Mouse (Mus musculus) gastrocnemius, postnatal 4 days (tissue): ENCODE measurements at regions not wholly inside any gene's neighbourhood (a gene's known extent, or its start where the extent isn't known, plus 50 kb on each side); places are given as distances from the start of the nearest gene placed in this dataset.
A peak's percentile ranks its signal among the peaks of the same experiment; 100 is the strongest.

ENCODE experiments used
- DNase-seq, 2 experiments: peaks; one replicate each; pipeline ENCODE4 v3.0.0; 2021 to 2022; ENCODE audit warnings: low spot score in 2 of 2, mixed read lengths in 2 of 2

DNA sequence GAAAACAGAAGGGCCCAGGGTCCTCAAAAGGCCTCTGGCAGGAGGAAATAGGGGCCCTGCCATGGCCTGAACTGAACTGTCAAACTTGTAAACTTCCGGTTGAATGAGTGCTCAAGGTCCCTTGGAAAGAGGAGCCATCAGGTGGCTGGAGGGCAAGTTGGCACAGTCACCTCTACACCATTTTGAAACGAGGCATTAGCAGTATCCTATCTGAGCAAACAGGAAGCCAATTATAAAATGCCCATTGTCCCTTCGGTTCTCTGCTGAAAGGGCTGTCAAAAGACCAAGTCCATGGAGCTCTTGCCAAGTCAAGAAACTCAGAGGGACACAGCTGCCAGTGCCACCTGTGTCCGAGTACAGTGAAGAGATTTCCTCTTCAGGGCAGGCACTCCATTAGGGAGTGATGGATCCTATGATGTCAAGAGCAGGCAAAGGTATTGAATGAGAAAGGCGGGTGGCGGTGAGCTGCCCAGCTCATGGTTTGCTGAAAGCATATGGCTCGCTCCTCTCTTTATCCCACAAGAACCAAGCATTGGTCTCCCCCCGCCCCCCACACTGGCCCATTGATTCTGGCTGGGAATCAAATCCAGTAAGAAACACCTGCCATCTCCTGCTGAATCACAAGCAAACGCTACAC, 103.0 kb upstream of the Tut7 start:
- DNase-seq: peak in 1 of 2 experiments; percentile 26

DNA sequence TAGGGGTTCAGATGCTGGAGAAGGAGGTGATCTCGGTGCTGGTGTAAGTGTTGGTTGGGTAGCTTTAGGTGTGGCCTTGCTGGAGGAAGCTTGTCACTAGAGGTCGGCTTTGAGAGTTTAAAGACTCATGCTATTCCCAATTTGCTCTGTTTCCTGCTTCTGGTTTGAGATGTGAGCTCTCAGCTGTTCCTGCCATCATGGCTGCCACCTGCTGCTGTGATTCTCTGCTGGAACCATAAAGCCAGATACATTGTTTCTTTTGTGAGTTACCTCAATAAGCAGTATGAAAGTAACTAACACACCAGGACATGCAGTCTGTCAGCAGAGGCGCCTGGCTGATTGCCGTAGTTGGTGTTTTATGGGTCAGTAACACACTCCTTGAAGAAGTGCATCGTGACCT, 94.2 kb upstream of the Tut7 start:
- no peak for DNase-seq

DNA sequence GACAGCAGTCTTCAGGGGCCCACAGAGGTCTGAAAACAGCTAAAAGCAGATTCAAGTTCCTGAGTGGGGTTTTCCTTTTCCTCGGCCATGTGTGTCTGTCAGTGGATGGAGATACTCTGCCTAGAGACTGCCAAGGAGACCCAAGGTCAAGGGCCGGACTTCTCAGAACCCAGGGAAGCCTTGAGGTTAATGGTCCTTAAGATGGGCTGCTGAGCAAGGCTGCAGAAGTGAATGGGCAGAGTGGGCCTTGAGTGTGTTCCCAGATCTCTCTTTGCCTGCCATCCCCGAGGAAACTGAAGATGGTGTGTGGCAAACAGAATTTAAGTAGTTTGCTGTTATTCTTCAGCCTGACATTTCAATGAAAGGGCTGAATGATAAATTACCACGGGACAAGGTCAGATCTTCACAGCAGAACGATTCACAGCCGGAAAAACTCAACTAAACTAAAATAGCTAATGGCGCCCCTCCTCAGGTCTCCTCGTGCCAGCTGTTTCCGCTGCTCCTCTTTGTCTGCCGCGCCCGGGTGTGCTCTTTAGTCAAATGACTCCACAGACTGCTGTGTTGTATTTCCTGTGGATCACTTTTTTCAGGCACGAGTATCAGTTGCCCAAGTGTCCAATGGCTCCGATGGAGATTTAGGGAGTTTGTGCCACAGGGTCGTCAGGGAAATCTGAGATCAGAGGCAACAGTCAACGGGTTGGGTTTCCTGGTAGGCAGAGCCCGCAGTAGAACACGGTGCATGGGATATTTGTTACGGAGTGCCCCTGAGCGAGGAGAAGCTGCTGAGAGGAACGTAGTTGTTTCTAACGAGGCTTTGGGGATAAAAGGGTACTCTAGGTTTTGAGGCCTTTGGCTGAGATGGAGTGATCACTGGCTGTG, 93.5 kb upstream of the Tut7 start:
- no peak for DNase-seq

DNA sequence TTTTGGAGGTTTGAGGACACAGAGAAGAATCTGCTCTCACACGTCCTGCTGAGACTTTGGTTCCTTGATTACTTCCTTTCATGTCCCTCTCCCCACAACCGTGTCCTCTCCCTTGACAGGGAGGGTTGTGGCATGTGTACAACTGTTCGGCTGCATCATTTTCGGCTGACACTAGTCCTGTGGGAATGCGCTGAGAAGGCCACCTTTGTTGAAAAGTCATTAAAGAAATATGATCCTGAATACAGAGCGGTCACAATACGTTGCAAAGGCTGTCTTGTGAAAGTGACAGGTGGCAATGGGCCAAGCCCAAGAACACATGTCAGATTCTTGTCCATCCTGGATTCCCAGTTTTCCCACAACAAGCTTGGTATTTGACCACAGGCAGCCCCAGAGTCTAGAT, 92.8 kb upstream of the Tut7 start:
- DNase-seq: no peak

DNA sequence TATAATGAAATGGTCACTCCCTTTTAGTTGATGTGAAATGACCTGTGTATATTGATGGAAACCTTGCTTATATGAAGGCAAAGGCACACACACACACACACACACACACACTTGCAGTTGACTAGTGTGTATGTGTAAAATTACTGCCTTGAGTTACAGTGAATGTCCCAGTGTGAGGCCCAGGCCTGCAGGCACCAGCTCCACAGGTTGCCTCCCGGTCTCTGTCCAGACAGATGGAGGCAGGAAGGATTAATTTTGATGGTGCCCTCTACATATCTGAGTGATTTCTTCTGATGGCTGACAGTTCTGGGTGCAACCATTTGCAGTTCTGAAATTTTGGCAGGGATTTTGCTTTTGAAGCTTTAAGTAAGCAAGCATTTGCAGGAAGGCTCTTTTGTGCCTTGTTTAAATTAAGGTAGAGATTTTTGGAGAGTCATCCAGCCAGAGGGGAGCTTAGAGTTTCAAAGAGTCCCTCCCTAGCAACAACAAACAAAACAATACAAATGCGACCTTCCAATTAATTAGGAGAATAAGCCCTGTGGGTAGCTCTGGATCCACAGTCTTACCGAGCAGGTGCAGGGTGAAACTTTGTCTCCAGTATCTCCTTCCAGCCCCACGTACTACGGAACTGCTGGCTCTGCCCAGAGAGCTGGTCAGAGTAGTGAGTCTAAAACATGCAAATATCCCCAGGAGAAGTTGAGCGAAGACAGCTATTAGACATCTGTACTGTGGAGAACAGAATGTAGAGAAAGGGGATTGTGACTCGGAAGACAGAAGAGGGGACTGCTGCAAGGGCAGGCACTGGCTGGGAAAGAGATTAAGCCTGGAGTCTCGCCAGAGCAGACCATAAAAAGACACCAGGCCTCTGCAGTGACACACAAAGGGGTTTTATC, 87.5 kb upstream of the Tut7 start:
- no peak for DNase-seq

DNA sequence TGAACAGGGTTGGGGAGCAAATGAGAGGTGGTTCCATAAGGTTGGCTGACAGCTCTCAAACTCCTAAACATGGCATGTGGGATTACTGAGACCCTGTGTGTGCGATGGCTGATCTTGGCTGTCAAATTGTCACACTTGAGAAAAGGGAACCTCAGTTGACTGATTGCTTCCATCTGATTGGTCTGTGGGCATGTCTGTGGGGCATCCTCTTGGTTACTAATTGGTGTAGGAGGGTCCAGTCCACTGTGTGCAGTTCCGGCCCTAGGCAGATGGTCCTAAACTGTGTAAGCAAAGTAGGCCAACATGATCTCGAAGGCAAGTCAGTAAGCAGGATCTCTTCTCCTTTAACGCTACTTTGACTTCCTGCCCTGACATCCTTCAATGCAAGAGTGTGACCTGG, 86.5 kb upstream of the Tut7 start:
- DNase-seq: no peak

DNA sequence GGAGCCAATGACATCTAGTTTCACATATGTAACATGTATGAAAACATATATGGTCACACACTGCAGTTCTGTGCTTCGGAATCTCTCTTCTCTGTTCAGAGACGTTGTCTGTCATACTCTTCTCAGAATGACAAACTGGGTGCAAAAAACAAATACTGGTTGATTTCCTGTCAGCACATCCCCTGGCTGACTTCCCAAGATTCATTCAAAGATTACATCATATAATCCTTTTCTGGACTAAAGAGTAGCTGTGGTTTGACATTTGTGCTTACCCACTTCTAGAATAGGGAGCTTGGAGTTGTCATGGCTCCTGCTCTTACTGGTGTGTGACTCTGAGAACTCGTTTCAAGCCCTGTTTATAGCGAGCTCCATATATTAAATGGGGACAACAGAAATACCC, 85.8 kb upstream of the Tut7 start:
- no peak for DNase-seq

DNA sequence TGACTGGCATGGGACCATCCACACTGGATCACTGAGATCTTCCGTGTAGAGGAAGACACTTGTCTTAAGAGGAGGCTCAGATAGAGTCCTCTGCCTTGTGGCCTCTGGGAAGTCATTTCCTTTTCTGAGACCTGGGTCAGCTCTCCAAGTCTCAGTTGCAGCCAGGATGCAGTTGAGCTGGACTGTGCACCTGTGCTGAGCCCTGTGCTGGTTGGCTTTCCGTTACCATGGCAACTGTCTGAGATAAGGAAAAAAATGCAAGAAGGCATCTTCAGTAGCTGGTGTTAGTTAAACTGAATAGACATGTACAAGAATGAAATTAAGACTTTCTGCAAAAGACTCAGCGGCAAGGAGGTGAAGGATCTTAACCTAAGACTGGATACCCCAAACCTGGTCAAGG, 82.5 kb upstream of the Tut7 start:
- no peak for DNase-seq

DNA sequence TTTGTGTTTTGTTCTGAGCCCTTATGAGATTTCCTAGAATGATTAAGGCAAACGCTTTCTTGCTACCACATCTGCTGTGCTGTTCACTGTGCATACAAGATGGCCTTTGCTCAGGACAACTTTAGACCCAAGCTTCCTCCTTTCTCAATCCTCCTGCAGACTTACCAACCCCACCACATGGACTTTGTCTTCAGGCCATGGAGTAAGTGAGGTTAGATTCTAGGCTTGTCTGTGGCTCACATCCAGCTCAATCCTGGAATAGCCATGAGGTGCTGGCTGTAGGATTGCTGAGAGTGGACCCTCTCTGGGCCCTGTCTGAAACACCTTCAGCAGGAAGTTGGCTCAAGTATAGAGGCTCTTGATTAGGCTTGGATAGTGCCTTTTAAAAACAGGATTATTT, 81.5 kb upstream of the Tut7 start:
- DNase-seq: no peak

DNA sequence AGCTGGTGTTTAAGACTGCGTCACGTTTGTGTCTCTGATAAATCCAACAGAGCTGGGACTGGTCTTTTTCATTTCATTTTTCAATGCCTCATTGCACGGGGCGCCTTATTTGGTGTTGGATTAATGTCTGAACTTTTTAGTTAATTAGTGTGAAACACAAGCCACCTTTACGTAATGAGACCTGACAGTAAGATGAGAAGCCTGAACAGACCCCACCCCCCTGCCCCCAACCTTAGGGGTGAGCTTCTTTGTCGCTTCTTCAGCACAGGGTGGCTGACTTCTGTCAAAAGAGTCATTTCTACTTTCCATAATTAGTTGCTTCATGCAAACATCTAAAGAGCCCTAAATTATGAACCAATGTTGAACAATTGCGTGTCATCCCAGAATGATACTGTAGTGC, 76.6 kb upstream of the Tut7 start:
- DNase-seq: no peak

DNA sequence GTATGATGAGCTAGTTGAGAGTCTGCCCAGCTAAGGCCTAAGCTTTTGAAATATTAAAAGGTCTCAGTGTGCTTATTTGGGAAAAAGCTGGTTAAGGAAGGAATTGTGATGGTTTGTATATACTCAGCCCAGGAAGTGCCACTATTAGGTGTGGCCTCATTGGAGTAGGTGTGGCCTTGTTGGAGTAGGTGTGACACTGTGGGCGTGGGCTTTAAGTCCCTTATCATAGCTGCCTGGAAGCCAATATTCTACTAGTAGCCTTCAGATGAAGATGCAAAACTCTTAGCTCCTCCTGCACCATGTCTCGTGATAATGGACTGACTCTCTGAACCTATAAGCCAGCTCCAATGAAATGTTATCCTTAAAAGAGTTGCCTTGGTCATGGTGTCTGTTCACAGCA, 72.8 kb upstream of the Tut7 start:
- no peak for DNase-seq

DNA sequence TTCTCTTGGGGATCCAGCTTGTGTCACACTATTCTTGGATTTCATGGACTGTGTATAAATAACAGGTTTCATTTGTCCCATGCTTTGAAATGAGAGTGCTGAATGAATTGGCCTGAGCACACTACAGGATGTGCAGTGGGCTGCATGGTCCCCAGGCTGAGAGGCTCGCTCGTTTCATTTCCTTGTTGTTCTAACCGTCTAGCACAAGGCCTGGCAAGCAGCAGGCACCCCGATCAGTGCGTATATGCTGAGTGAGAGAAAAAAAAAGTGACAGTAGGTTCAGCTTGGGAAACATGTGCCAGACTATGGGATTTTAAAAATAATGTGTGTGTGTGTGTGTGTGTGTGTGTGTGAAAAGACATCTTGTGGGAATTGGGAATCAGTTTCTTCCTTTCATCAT, 71.1 kb upstream of the Tut7 start:
- DNase-seq: no peak

DNA sequence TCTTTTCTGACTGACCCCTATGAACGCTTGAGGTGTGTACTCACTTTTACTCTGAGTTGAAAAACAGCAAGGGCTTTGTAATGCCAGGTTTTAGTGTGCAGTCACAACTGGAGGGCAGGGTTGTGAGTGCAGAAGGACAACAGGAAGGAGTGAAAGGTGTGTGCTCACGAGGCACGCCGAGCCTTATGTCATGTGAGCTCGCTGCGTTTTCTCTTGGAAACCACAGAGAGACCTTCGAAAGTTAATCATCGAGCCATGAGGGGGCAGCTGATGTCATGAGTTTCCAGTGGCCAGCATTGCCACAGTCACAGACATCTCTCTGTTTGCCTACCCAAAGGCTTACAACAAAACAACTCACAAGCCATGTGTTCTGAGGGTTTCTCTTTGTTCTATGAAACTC, 70.0 kb upstream of the Tut7 start:
- DNase-seq: no peak

DNA sequence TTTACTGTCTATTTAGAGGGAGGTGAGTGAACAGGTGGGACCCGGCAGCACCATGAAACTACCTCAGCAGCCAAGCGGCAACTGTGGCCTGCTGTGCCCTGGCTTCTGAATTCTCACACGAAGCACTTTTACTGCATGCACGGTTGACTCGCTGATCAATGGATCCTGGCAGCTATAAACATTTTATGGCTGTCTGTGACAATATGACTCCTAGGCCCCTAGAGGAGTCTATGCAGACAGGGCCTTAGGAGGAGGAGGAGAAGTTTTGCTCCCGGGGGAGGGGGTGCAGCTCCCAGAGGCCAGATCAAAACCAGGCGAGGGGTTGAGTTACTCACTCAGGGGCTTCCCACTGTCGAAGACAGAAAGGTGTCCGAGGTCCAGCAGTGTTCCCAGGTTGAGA, 69.4 kb upstream of the Tut7 start:
- DNase-seq: no peak

DNA sequence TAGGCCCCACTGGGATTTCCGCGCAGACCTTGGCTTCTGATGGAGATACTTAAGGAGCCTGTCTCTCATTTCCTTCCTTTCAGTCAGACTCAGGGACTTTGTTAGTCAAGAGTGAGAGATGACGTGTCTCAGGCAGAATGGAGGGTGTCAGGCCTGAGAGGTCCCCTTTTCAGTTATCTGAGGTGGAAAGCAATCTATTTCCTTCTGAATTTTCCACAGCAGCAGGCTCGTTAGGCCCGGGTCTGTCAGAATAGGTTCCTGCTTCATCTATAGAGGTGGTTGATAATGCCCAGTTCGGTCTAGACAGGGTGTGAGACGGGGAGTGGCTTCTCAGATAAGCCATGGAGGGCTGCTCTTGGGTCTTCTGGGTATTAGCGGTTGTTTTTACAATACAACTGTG, 68.8 kb upstream of the Tut7 start:
- no peak for DNase-seq

DNA sequence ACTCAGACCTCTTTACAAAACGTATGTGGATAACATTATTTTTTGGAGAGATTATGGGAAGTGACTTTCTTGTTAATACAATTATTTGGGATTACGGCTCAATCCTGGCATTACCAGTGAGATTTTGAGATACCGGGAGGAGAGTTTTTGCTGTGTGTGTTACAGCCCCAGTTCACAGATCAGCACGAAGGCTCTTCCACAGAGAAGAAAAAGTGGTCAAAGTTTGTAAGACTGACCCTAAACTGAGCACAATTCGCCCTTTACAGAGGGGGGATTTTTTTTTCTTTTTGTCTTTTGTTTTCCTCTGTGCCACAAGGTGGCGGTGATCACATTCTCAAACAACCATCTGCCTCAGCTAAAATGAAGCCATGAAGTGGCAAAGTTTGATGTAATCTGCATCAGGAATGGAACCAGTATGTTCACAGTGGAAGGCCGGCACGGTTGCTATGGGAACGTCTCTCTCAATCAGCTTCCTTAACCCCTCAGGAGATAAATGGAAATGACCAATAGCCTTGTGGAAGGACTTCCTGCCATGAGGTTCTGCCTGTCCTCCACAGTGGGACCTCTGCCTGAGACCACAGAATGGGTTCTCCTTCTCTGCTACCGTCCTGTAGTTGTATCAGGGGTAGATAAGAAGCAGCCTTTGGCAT, 66.6 kb upstream of the Tut7 start:
- DNase-seq: peak in 1 of 2 experiments; percentile 47

DNA sequence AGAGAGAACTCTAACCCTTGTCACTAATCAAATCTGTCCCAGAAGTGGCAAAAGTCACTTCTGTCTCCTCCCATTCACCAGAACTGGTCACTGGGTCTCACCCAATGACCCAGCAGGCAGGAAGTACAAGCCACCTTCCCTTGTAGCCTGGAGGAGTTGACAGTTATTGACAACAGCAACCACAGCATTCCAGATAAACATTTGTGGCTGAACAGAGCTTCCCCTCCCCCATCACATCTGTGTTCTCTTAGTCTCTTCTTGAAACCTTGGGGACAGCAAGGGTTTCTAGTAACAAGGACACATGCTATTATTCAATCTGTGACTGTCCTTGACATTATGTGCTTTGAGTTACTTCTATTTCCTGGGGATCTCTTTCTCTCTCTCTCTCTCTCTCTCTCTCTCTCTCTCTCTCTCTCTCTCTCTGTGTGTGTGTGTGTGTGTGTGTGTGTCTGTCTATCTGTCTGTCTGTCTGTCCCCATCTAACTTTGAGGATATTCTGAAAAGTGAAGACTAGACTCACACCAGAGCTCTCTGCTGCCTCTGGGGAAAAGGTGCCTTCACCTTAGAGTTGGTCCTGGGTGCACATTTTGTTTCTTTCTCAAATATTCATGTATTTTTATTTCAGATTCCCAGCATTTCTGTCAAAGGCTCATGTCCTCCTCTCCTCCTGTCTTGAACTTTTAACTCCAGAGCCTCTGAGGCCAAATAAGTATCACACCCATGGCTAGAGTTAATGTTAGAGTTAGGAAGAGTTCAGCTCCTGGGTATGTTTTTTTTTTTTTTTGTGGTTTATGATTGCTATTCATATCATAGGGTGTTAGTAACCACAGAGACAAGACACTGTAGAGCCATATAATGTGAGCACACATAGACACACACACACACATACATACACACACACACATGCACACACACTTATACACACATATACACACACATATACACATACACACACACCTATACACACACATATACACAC, 65.4 kb upstream of the Tut7 start:
- DNase-seq: no peak

DNA sequence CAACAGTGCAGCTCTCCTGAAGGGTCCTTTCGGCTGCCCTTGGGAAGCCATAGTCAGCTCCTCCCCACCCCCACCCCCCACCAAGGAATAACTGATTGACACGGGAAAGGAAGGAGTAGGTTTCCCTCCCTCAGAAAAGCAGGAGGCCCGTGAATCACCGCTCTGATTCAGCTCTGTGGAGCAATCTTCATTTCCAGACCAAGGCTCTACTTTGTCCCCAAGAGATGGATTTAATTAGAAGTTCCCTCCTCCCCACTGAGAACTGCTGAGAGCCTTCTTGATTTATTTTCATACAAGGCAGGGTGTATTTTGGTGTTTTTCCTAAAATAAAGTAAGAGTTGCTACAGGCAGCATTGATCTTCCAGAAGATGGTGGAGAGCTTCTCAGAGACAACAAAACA, 64.4 kb upstream of the Tut7 start:
- DNase-seq: no peak

DNA sequence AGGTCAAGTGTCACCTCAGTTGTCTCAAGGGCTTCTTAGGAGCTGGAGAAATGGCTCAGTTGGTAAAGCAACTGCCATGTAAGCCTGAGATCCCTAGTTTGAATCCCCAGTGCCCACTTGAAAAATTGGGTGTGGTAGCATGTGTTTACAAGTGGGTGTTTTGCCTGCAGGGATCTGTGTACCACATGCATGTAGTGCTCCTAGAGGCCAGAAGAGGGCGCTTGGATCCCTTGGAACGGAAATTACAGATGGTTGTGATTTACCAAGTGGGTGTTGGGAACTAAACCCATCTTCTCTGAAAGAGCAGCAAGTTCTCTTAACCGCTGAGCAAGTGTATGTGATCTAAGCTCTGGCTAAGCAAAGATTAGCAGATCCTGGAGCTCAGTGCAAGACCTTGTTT, 63.6 kb upstream of the Tut7 start:
- DNase-seq: no peak
